Mouse (Mus musculus) intestine, postnatal 0 days (tissue): ENCODE measurements around the gene Dynll1. TPM values are rescaled to one million over a fixed set of nuclear protein-coding genes. Genes with fewer than 3 reads are reported as not detected.
A peak's percentile ranks its signal among the peaks of the same experiment; 100 is the strongest.
"Not testable (repeated sequence)": the region's sequence is repeated elsewhere in the genome, so short reads cannot be mapped to it uniquely, and the experiment has no call there.

Experiments
- ATAC-seq: fragments of 200-750 bp; cut with Nextera tagmentation; 2 replicates; pipeline ENCODE4 v1.8.0; 2017; ENCODE audit warnings: mild to moderate bottlenecking, moderate TSS enrichment, moderate library complexity
- H3K27ac ChIP-seq: fragments of 300-500 bp; sonication (generic); 2 replicates; pipeline ENCODE4 v1.5.1; 2014; ENCODE audit warnings: mild to moderate bottlenecking, low read depth, low read length, moderate library complexity
- H3K27me3 ChIP-seq: fragments of 300-500 bp; sonication (generic); replicated peaks from 2 replicates; pipeline ENCODE4 v1.6.1; 2014; ENCODE audit warnings: low read length, mixed read lengths; ENCODE audit not compliant: control insufficient read depth, insufficient read depth
- H3K36me3 ChIP-seq: fragments of 300-500 bp; sonication (generic); 2 replicates; pipeline ENCODE4 v1.6.1; 2014; ENCODE audit warnings: mild to moderate bottlenecking, moderate library complexity; ENCODE audit not compliant: control insufficient read depth, insufficient read depth
- H3K4me1 ChIP-seq: fragments of 300-500 bp; sonication (generic); replicated peaks from 2 replicates; pipeline ENCODE4 v1.6.1; 2014; ENCODE audit warnings: antibody characterized with exemption, low read length, mixed read lengths; ENCODE audit not compliant: control insufficient read depth, insufficient read depth
- H3K4me2 ChIP-seq: fragments of 300-500 bp; sonication (generic); replicated peaks from 2 replicates; pipeline ENCODE4 v1.6.1; 2014; ENCODE audit warnings: low read depth, mild to moderate bottlenecking, moderate library complexity
- H3K4me3 ChIP-seq: fragments of 300-500 bp; sonication (generic); 2 replicates; pipeline ENCODE4 v1.5.1; 2014; ENCODE audit warnings: low read depth, low read length
- H3K9ac ChIP-seq: fragments of 300-500 bp; sonication (generic); 2 replicates; pipeline ENCODE4 v1.6.1; 2014; ENCODE audit warnings: mild to moderate bottlenecking, low read depth, low read length
- H3K9me3 ChIP-seq: fragments of 300-500 bp; sonication (generic); 2 replicates; pipeline ENCODE4 v1.6.1; 2016; ENCODE audit warnings: mixed run types; ENCODE audit not compliant: control insufficient read depth
- CTCF ChIP-seq: sonication (generic); IDR thresholded peaks from 2 replicates; pipeline ENCODE4 v1.5.1; 2016; ENCODE audit warnings: low read depth, mild to moderate bottlenecking, control low read depth, antibody characterized with exemption, moderate library complexity
- WGBS: fragments of 180-500 bp; shearing (Covaris S2); extraction: QIAGEN DNeasy Blood & Tissue Kit; methylation state at CpG from one replicate; pipeline ENCODE4 v1.1.7; 2014; 5-methylcytosine and 5-hydroxymethylcytosine counted together
- polyA plus RNA-seq: library from polyadenylated mRNA; unstranded; fragments of >200 nt; fragmentation: Nextera tagmentation; extraction: Ambion mirVana; gene quantifications from 2 replicates; pipeline ENCODE4 v1.2.1, GENCODE M21; 2015

The Dynll1 gene
- polyA plus RNA-seq, 1 experiment from 2014 or later: 539 TPM

- Histone ChIP-seq H3K27ac (no peak overlapping the region), H3K4me2 (0 out of 2 replicates have a peak overlapping the region, but pooled peaks have one; percentile 7), H3K36me3 (no peaks in the 10 kb centered on the region), H3K9ac (no peak overlapping the region), H3K27me3 (no peaks in the 10 kb centered on the region), H3K4me3 (no peak overlapping the region), H3K4me1 (peaks cover 7% of the 10 kb centered on the region; the same call in 1 of the 2 replicates), H3K9me3 (no peaks in the 10 kb centered on the region)
- TF ChIP-seq CTCF: no peak
- WGBS: 29% methylated on average over 5 of the region's 5 CpGs
- no peak for ATAC-seq
Observed at GRCm38 (mm10) chr5:115313668-115313943, 12.8 kb upstream of the Dynll1 start.

- H3K36me3 ChIP-seq: no peaks in the 10 kb centered on the region
- H3K4me3 ChIP-seq: no peak overlapping the region
- H3K4me1 ChIP-seq: peaks cover 7% of the 10 kb centered on the region; the same call in 1 of the 2 replicates
- H3K9ac ChIP-seq: no peak overlapping the region
- 0 out of 2 replicates have a peak overlapping the region, but pooled peaks have one; percentile 17 for H3K4me2 ChIP-seq
- no peak for TF ChIP-seq CTCF
- no peaks in the 10 kb centered on the region for H3K27me3 ChIP-seq
- no peak overlapping the region; the same call in 1 of the 2 replicates for H3K27ac ChIP-seq
- peak; percentile 54 for ATAC-seq
- no peaks in the 10 kb centered on the region for H3K9me3 ChIP-seq
- WGBS: 33% methylated on average over 10 of the region's 10 CpGs
Observed at GRCm38 (mm10) chr5:115312816-115313667, 12.2 kb upstream of the Dynll1 start.

- Histone ChIP-seq H3K27me3 (no peaks in the 10 kb centered on the region), H3K4me3 (no peak overlapping the region), H3K4me2 (no peak overlapping the region), H3K9ac (no peak overlapping the region), H3K27ac (no peak overlapping the region), H3K36me3 (no peaks in the 10 kb centered on the region), H3K9me3 (no peaks in the 10 kb centered on the region), H3K4me1 (peaks cover 4% of the 10 kb centered on the region; the same call in 1 of the 2 replicates)
- TF ChIP-seq CTCF: no peak
- no peak for ATAC-seq
- 49% methylated on average over 4 of the region's 4 CpGs for WGBS
Observed at GRCm38 (mm10) chr5:115312354-115312753, 11.6 kb upstream of the Dynll1 start.

DNA sequence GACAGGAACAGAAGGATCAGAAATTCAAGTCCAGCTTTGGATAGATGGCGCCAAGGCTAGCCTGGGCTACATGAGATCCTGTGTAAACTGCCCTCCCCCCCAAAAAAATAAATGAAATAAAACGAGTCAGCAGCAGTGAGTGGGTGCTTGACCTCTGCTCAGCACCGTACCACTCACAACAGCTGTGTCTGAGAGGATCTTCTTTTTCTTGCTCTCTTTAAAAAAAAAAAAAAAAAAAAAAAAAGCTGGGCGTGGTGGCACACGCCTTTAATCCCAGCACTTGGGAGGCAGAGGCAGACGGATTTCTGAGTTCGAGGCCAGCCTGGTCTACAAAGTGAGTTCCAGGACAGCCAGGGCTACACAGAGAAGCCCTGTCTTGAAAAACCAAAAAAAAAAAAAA is 1.4 kb upstream of the Dynll1 start:
- not testable (repeated sequence) for H3K36me3 ChIP-seq, H3K4me1 ChIP-seq, H3K9ac ChIP-seq, H3K4me3 ChIP-seq, H3K27ac ChIP-seq, ATAC-seq, H3K9me3 ChIP-seq, H3K27me3 ChIP-seq
- 79% methylated on average over 3 of the region's 7 CpGs for WGBS
- H3K4me2 ChIP-seq: peak overlapping the region; percentile 91; the same call in 1 of the 2 replicates

GRCm38 (mm10) chr5:115301615-115302014 is 816 bp upstream of the Dynll1 start:
- H3K36me3 ChIP-seq: no peaks in the 10 kb centered on the region; the same call in 1 of the 2 replicates
- H3K27ac ChIP-seq: no peak overlapping the region
- peak overlapping the region; percentile 80 for H3K4me3 ChIP-seq
- ATAC-seq: no peak
- H3K4me1 ChIP-seq: no peaks in the 10 kb centered on the region
- peak overlapping the region; percentile 91 for H3K4me2 ChIP-seq
- H3K9ac ChIP-seq: peak overlapping the region; percentile 31; the same call in 1 of the 2 replicates
- TF ChIP-seq CTCF: no peak
- 24% methylated on average over 13 of the region's 13 CpGs for WGBS
- H3K27me3 ChIP-seq: no peaks in the 10 kb centered on the region
- no peaks in the 10 kb centered on the region for H3K9me3 ChIP-seq

DNA sequence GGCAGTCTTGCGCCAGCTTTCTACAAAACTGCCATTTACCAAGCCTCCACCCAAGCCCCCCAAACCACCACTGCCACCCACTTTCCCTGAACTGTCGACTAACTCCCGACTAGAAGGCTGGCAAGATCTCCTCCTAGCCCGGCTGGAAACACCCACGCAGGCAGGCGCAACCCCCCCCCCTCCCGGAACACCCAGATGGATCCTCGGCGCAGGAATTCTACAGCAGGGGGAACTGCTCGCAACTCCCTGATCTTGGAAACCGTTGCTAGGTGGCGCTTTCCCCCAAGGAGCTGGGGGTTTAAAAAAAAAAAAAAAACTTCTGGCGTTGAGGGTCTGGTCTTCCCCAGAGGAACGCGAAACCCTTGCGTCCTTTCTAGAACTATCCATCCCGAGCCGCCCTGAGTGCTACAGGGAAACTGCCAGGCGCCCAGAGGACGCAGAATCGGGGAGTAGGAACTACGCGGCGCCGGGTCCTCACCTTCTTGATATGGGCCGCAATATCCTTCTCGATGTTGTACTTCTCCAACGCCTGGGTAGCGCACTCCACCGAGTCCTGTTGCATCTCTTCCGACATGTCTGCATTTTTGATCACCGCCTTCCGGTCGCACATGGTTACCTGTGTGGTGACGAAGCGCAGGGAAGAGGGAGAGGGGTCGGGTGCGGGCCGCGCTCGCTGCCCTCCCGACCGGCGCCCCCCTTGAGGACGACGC is 609 bp downstream of the Dynll1 start:
- Histone ChIP-seq H3K9ac (peak overlapping the region; percentile 67), H3K27ac (peak overlapping the region; percentile 83), H3K9me3 (no peaks in the 10 kb centered on the region), H3K4me1 (no peaks in the 10 kb centered on the region), H3K4me3 (peak overlapping the region; percentile 80), H3K36me3 (peaks cover 13% of the 10 kb centered on the region), H3K4me2 (peak overlapping the region; percentile 91), H3K27me3 (no peaks in the 10 kb centered on the region)
- peak; percentile 67 for TF ChIP-seq CTCF
- under 1% methylated on average over 45 of the region's 46 CpGs for WGBS
- peak; percentile 22 for ATAC-seq
